Mouse (Mus musculus) myocyte (in vitro differentiated cells): ENCODE results near the gene Elp6.
"Not testable (repeated sequence)": the region's sequence is repeated elsewhere in the genome, so short reads cannot be mapped to it uniquely, and the experiment has no call there.

ENCODE experiments used
- CEBPB ChIP-seq: IDR thresholded peaks from 2 replicates; pipeline ENCODE4 v1.6.1; 2011; ENCODE audit warnings: mild to moderate bottlenecking, moderate library complexity; ENCODE audit not compliant: poor library complexity, insufficient read depth, severe bottlenecking
- E2F4 ChIP-seq: IDR thresholded peaks from one replicate; pipeline ENCODE4 v1.6.1; 2011; ENCODE audit warnings: mild to moderate bottlenecking, control low read depth, moderate library complexity; ENCODE audit not compliant: insufficient read depth
- MYOD1 ChIP-seq, 3 experiments: IDR thresholded peaks; one replicate each; pipeline ENCODE4 v1.6.1; 2011; ENCODE audit warnings: control low read depth in 2 of 3, low read depth in 2 of 3, mild to moderate bottlenecking in 2 of 3, moderate library complexity in 1 of 3; ENCODE audit not compliant: insufficient read length in 2 of 3, control insufficient read depth in 1 of 3
- MYOG ChIP-seq, 3 experiments: IDR thresholded peaks; one replicate each; pipeline ENCODE4 v1.6.1; 2011; ENCODE audit warnings: control low read depth in 2 of 3, low read depth in 2 of 3, mild to moderate bottlenecking in 2 of 3; ENCODE audit not compliant: insufficient read length in 2 of 3, control insufficient read depth in 1 of 3, insufficient read depth in 1 of 3
- POLR2A ChIP-seq: IDR thresholded peaks from one replicate; pipeline ENCODE4 v1.6.1; 2011; ENCODE audit warnings: low read depth, mild to moderate bottlenecking, control low read depth, moderate library complexity; ENCODE audit not compliant: insufficient read length
- POLR2AphosphoS2 ChIP-seq: IDR thresholded peaks from one replicate; pipeline ENCODE4 v1.6.1; 2011; ENCODE audit warnings: low read depth, control low read depth; ENCODE audit not compliant: insufficient read length
- SRF ChIP-seq: IDR thresholded peaks from one replicate; pipeline ENCODE4 v1.6.1; 2011; ENCODE audit warnings: low read depth; ENCODE audit not compliant: control insufficient read depth, insufficient read length
- TCF12 ChIP-seq: IDR thresholded peaks from one replicate; pipeline ENCODE4 v1.6.1; 2011; ENCODE audit warnings: mild to moderate bottlenecking, control low read depth; ENCODE audit not compliant: poor library complexity, insufficient read depth, severe bottlenecking
- TCF3 ChIP-seq: IDR thresholded peaks from one replicate; pipeline ENCODE4 v1.6.1; 2011; ENCODE audit warnings: low read depth, control low read depth; ENCODE audit not compliant: insufficient read length
- USF1 ChIP-seq: IDR thresholded peaks from one replicate; pipeline ENCODE4 v1.6.1; 2011; ENCODE audit warnings: low read depth, mild to moderate bottlenecking, control low read depth, moderate library complexity

GRCm38 (mm10) chr9:110330913-110331312 is 25.9 kb downstream of the Elp6 start:
- TF ChIP-seq POLR2AphosphoS2; USF1; MYOD1 (IDR thresholded peaks at IDR 0.05; ENCODE audit: control insufficient read depth in 1 of 3, insufficient read length in 2 of 3, low read depth in 2 of 3); POLR2A; E2F4; MYOG (IDR thresholded peaks at IDR 0.05; ENCODE audit: control insufficient read depth in 1 of 3, insufficient read depth in 1 of 3, insufficient read length in 2 of 3, low read depth in 2 of 3); TCF3; CEBPB; TCF12; SRF: not testable (repeated sequence)
